Mouse (Mus musculus): ENCODE data around the gene Eif4g1. TPM values are rescaled to one million over a fixed set of nuclear protein-coding genes. Genes with fewer than 3 reads are reported as not detected.

Gene Eif4g1
- polyA plus RNA-seq, 1 experiment = 232 TPM

- no peaks in the 10 kb centered on the region for H3K27me3 ChIP-seq (ENCODE audit: control insufficient read depth, insufficient read depth, insufficient read length)
- peak overlapping the region; percentile 22 for H3ac ChIP-seq (ENCODE audit: control insufficient read depth, insufficient read length)
- H3K36me3 ChIP-seq (ENCODE audit: control insufficient read depth, insufficient read depth) = peaks cover 17% of the 10 kb centered on the region
- peak overlapping the region; percentile 91 for H3K4me2 ChIP-seq (ENCODE audit: low read depth)
- peak overlapping the region; percentile 98 for H3K4me3 ChIP-seq
- TF ChIP-seq POLR2AphosphoS2 (IDR thresholded peaks at IDR 0.05; ENCODE audit: insufficient read length, low read depth) = no peak
- no peak for TF ChIP-seq TCF3 (IDR thresholded peaks at IDR 0.05; ENCODE audit: insufficient read length, low read depth)
- TF ChIP-seq MAX (IDR thresholded peaks at IDR 0.05; ENCODE audit: low read depth) = no peak
- no peak for TF ChIP-seq POLR2A (IDR thresholded peaks at IDR 0.05; ENCODE audit: insufficient read length, low read depth)
- TF ChIP-seq MYOG (IDR thresholded peaks at IDR 0.05; ENCODE audit: control insufficient read depth in 1 of 3, insufficient read depth in 1 of 3, insufficient read length in 2 of 3, low read depth in 2 of 3) = no peak
- no peak for TF ChIP-seq REST (IDR thresholded peaks at IDR 0.05; ENCODE audit: insufficient read depth, insufficient read length)
- no peak for TF ChIP-seq TCF12 (IDR thresholded peaks at IDR 0.05; ENCODE audit: insufficient read depth, poor library complexity, severe bottlenecking)
- TF ChIP-seq SRF (IDR thresholded peaks at IDR 0.05; ENCODE audit: control insufficient read depth, insufficient read length, low read depth) = no peak
- no peak for TF ChIP-seq CEBPB (IDR thresholded peaks at IDR 0.05; ENCODE audit: insufficient read depth, poor library complexity, severe bottlenecking)
- TF ChIP-seq E2F4 (IDR thresholded peaks at IDR 0.05; ENCODE audit: insufficient read depth) = no peak
- TF ChIP-seq MYOD1 (IDR thresholded peaks at IDR 0.05; ENCODE audit: control insufficient read depth in 1 of 3, insufficient read length in 2 of 3, low read depth in 2 of 3) = no peak
- TF ChIP-seq USF1 (IDR thresholded peaks at IDR 0.05; ENCODE audit: low read depth) = no peak
- peaks cover 25% of the 10 kb centered on the region for H3K79me2 ChIP-seq (ENCODE audit: control insufficient read depth, insufficient read depth)
Observed at GRCm38 (mm10) chr16:20651947-20652310, 16.2 kb upstream of the Eif4g1 start.

- no peak for TF ChIP-seq POLR2A (IDR thresholded peaks at IDR 0.05; ENCODE audit: insufficient read length, low read depth)
- no peak for TF ChIP-seq REST (IDR thresholded peaks at IDR 0.05; ENCODE audit: insufficient read depth, insufficient read length)
- no peak for TF ChIP-seq MYOD1 (IDR thresholded peaks at IDR 0.05; ENCODE audit: control insufficient read depth in 1 of 3, insufficient read length in 2 of 3, low read depth in 2 of 3)
- TF ChIP-seq USF1 (IDR thresholded peaks at IDR 0.05; ENCODE audit: low read depth) = no peak
- H3K27me3 ChIP-seq (ENCODE audit: control insufficient read depth, insufficient read depth, insufficient read length) = no peaks in the 10 kb centered on the region
- no peak overlapping the region for H3ac ChIP-seq (ENCODE audit: control insufficient read depth, insufficient read length)
- H3K79me2 ChIP-seq (ENCODE audit: control insufficient read depth, insufficient read depth) = peaks cover 25% of the 10 kb centered on the region
- peak overlapping the region; percentile 98 for H3K4me3 ChIP-seq
- H3K4me2 ChIP-seq (ENCODE audit: low read depth) = peak overlapping the region; percentile 91
- peaks cover 28% of the 10 kb centered on the region for H3K36me3 ChIP-seq (ENCODE audit: control insufficient read depth, insufficient read depth)
Observed at GRCm38 (mm10) chr16:20653315-20653714, 14.8 kb upstream of the Eif4g1 start.

- peaks cover 65% of the 10 kb centered on the region for H3K36me3 ChIP-seq (ENCODE audit: control insufficient read depth, insufficient read depth)
- no peak overlapping the region for H3ac ChIP-seq (ENCODE audit: control insufficient read depth, insufficient read length)
- no peak overlapping the region for H3K4me2 ChIP-seq (ENCODE audit: low read depth)
- TF ChIP-seq TCF3 (IDR thresholded peaks at IDR 0.05; ENCODE audit: insufficient read length, low read depth) (no peak), POLR2A (IDR thresholded peaks at IDR 0.05; ENCODE audit: insufficient read length, low read depth) (no peak), MAX (IDR thresholded peaks at IDR 0.05; ENCODE audit: low read depth) (no peak), E2F4 (IDR thresholded peaks at IDR 0.05; ENCODE audit: insufficient read depth) (no peak), MYOD1 (IDR thresholded peaks at IDR 0.05; ENCODE audit: control insufficient read depth in 1 of 3, insufficient read length in 2 of 3, low read depth in 2 of 3) (no peak), POLR2AphosphoS2 (IDR thresholded peaks at IDR 0.05; ENCODE audit: insufficient read length, low read depth) (no peak), CEBPB (IDR thresholded peaks at IDR 0.05; ENCODE audit: insufficient read depth, poor library complexity, severe bottlenecking) (no peak), SRF (IDR thresholded peaks at IDR 0.05; ENCODE audit: control insufficient read depth, insufficient read length, low read depth) (no peak), MYOG (IDR thresholded peaks at IDR 0.05; ENCODE audit: control insufficient read depth in 1 of 3, insufficient read depth in 1 of 3, insufficient read length in 2 of 3, low read depth in 2 of 3) (no peak), USF1 (IDR thresholded peaks at IDR 0.05; ENCODE audit: low read depth) (no peak), REST (IDR thresholded peaks at IDR 0.05; ENCODE audit: insufficient read depth, insufficient read length) (no peak), TCF12 (IDR thresholded peaks at IDR 0.05; ENCODE audit: insufficient read depth, poor library complexity, severe bottlenecking) (no peak)
- peaks cover 12% of the 10 kb centered on the region for H3K79me2 ChIP-seq (ENCODE audit: control insufficient read depth, insufficient read depth)
- H3K4me3 ChIP-seq = no peak overlapping the region
- no peaks in the 10 kb centered on the region for H3K27me3 ChIP-seq (ENCODE audit: control insufficient read depth, insufficient read depth, insufficient read length)
Observed at GRCm38 (mm10) chr16:20657661-20658060, 10.5 kb upstream of the Eif4g1 start.

- TF ChIP-seq MYOD1 (IDR thresholded peaks at IDR 0.05; ENCODE audit: control insufficient read depth in 1 of 3, insufficient read length in 2 of 3, low read depth in 2 of 3) (no peak), SRF (IDR thresholded peaks at IDR 0.05; ENCODE audit: control insufficient read depth, insufficient read length, low read depth) (no peak), POLR2AphosphoS2 (IDR thresholded peaks at IDR 0.05; ENCODE audit: insufficient read length, low read depth) (no peak)
- no peaks in the 10 kb centered on the region for H3K27me3 ChIP-seq (ENCODE audit: control insufficient read depth, insufficient read depth, insufficient read length)
- H3K36me3 ChIP-seq (ENCODE audit: control insufficient read depth, insufficient read depth) = no peaks in the 10 kb centered on the region
- no peak overlapping the region for H3K4me2 ChIP-seq (ENCODE audit: low read depth)
- no peak overlapping the region for H3K4me3 ChIP-seq
- H3ac ChIP-seq (ENCODE audit: control insufficient read depth, insufficient read length) = no peak overlapping the region
- peaks cover 23% of the 10 kb centered on the region for H3K79me2 ChIP-seq (ENCODE audit: control insufficient read depth, insufficient read depth)
Observed at GRCm38 (mm10) chr16:20670291-20670690, 2.2 kb downstream of the Eif4g1 start.

DNA sequence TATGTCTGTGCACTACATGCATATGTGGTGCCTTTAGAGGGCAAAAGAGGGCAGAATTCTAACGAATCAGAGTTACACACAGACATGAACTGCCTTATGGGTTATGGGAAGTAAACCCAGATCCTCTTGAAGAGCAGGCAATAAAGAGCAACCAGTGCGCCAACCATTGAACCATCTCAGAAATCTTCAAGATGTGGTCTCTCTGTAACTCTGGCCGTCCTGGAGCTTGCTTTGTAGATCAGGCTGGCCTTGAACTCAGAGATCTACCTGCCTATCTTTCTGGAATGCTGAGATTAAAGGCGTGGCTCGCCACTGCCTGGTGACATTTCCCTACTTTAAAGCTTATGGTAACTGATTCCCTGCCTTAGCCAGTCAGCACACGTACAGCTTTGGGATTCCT lies 3.8 kb downstream of the Eif4g1 start:
- Histone ChIP-seq H3K4me3 (peak overlapping the region; percentile 81), H3K27me3 (ENCODE audit: control insufficient read depth, insufficient read depth, insufficient read length) (no peaks in the 10 kb centered on the region), H3ac (ENCODE audit: control insufficient read depth, insufficient read length) (no peak overlapping the region), H3K4me2 (ENCODE audit: low read depth) (peak overlapping the region; percentile 87), H3K36me3 (ENCODE audit: control insufficient read depth, insufficient read depth) (peaks cover 9% of the 10 kb centered on the region), H3K79me2 (ENCODE audit: control insufficient read depth, insufficient read depth) (peaks cover 39% of the 10 kb centered on the region)
- no peak for TF ChIP-seq MAX (IDR thresholded peaks at IDR 0.05; ENCODE audit: low read depth)
- no peak for TF ChIP-seq TCF12 (IDR thresholded peaks at IDR 0.05; ENCODE audit: insufficient read depth, poor library complexity, severe bottlenecking)
- no peak for TF ChIP-seq E2F4 (IDR thresholded peaks at IDR 0.05; ENCODE audit: insufficient read depth)
- TF ChIP-seq CEBPB (IDR thresholded peaks at IDR 0.05; ENCODE audit: insufficient read depth, poor library complexity, severe bottlenecking) = no peak
- no peak for TF ChIP-seq TCF3 (IDR thresholded peaks at IDR 0.05; ENCODE audit: insufficient read length, low read depth)
- TF ChIP-seq MYOD1 (IDR thresholded peaks at IDR 0.05; ENCODE audit: control insufficient read depth in 1 of 3, insufficient read length in 2 of 3, low read depth in 2 of 3) = no peak
- TF ChIP-seq POLR2AphosphoS2 (IDR thresholded peaks at IDR 0.05; ENCODE audit: insufficient read length, low read depth) = no peak
- TF ChIP-seq SRF (IDR thresholded peaks at IDR 0.05; ENCODE audit: control insufficient read depth, insufficient read length, low read depth) = no peak
- TF ChIP-seq POLR2A (IDR thresholded peaks at IDR 0.05; ENCODE audit: insufficient read length, low read depth) = no peak
- no peak for TF ChIP-seq USF1 (IDR thresholded peaks at IDR 0.05; ENCODE audit: low read depth)
- TF ChIP-seq MYOG (IDR thresholded peaks at IDR 0.05; ENCODE audit: control insufficient read depth in 1 of 3, insufficient read depth in 1 of 3, insufficient read length in 2 of 3, low read depth in 2 of 3) = no peak
- no peak for TF ChIP-seq REST (IDR thresholded peaks at IDR 0.05; ENCODE audit: insufficient read depth, insufficient read length)

Measured in myocyte (in vitro differentiated cells).